Mouse (Mus musculus) 3T3-L1 (cell line): Measurements from ENCODE around the gene Ttyh2.

ENCODE experiments used
- DNase-seq: peaks from one replicate; pipeline ENCODE4 v3.0.0-alpha.2; 2015; ENCODE audit warnings: low read depth, low spot score

Gene Ttyh2

GRCm38 (mm10) chr11:114706358-114706757 is 31.1 kb downstream of the Ttyh2 start:
- DNase-seq: no peak

DNA sequence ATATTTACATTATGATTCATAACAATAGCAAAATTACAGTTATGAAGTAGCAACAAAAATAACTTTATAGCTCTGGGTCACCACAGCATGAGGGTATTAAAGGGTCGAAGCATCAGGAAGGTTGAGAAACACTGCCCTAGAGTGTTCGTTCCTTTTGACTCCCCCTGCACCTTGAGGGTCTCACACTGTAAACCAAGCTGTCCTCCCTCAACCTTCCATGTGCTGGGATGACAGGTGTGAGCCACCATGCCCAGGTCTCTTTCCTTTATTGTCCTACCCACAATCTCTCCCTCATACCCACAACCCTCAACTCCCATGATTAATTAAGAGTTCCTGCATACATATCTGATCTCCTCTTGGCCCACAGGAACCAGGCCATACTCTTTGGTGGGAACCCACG is 36.2 kb downstream of the Ttyh2 start:
- no peak for DNase-seq

DNA sequence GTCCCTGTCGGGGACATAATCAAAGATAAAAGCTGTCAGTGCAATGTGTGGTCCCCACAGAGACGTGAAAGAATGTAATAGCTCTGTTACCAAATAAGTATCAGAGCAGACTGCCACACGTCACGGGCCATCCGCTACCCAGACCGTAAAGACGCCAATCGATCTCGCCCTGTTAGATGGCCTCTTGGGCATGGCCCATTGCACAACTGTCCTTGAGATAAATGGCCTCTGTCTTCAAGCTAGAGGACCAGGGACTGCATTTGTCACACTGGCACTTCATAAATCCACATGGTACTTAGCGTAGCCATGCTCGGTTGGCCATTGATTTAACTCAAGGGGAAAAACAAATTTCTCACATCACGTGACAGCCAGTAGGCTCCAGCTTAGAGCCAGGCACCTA is 36.6 kb downstream of the Ttyh2 start:
- DNase-seq: no peak

GRCm38 (mm10) chr11:114714526-114714925 is 39.3 kb downstream of the Ttyh2 start:
- no peak for DNase-seq

GRCm38 (mm10) chr11:114715531-114715930 is 40.3 kb downstream of the Ttyh2 start:
- no peak for DNase-seq

- no peak for DNase-seq
Measured at GRCm38 (mm10) chr11:114720535-114720934, 45.3 kb downstream of the Ttyh2 start.

DNA sequence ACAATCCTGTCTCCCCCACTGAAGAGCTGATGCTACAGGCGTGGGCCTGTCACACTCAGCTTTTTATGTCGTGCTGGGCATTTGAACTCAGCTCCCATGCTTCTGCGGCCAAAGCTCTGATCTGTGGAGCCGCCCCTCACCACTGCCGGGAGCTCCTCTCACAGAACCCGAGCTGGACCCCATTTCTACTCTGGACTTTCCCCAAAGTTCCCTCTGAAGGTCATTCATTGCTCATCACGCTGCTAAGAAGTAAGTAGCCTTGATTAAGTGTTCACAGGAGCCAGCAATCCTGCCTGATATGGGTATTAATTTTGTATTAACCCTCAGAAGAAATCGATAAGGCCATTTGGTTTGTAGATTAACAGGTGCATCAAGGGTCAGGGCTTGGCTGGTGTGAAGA is 47.2 kb downstream of the Ttyh2 start:
- peak; percentile 3 for DNase-seq

- peak; percentile 87 for DNase-seq
Measured at GRCm38 (mm10) chr11:114723030-114723429, 47.8 kb downstream of the Ttyh2 start.

DNA sequence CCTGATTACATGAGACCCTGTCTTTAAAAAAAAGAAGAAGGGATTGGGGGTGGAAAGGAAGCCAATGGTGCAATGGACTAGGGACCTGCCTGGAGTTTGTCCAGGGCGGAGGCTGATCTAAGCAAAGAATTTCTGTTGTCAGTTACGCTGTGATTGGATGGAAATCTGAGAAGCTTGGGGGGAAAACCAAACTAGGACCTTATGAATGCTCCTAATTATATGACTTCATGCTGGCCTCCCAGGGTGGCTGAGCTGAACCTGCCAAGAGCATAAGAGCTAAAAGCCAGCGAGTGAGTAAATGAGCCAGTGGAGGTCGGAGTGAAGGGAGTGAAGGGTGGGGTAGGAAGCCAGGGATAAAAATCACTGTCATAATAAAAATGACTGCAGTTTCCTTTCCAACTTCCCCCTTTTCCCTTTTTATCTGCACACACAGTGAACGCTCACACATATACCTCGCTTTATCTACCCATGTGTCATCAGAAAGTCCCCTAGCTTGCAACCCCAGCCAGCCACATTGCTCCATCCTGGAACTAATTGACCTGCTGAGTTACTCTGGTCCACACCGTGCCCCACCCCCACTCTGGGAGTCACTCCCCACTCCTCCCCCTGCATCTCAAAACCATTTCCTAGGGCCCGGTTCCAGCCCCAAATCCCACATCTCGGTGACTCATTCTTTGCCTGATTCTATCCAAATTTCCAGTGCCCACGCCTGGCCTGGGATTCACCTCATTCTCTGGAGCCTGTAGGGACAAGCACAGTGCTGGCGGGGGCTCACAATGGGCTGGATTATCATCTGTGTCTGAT is 49.8 kb downstream of the Ttyh2 start:
- DNase-seq: peak; percentile 97

DNA sequence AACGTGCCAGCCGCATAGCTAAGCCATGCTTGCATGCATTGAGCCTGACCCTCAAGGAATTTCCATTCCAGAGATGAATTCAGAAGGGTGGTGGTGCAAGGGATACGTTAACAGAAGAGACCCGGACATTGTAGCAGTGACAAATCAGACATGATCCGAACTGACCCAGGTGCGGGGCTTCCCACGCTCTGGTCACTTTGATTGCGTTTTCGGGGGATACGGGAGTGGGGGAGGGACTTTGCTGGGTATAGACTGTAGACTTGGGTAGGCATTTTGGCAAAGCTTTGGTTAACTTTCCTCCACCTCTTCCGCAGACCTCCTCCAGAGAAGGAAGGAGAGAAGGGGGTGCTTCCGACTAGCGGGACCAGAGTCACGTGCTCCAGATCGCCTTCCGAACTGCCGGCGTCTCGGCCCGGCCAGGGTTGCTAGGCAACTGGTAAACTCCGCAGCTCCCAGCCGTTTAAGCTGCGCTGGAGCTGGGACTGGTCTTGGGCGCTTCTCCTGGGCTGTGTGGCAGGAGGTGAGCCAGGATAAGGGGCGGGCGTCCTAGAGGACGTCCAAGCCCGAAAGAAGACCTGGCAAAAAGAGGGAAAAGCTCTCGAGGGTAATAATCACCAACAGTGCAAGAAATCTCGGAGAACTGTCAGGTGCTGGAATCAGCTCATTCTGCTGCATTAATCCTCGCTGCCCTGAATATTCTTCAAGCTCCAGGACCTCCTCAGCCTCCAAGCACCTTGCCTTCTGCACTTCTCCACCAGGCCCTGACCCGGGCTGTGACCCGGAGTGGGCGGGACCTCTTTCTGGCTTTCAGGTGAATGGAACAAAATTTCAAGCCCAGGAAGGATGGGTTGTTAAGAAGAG is 52.0 kb downstream of the Ttyh2 start, which contains the start of gene Dnaic2:
Dnaic2 (plus strand) TSS at position 444 of the 861 bp plus-strand sequence.
- no peak for DNase-seq

DNA sequence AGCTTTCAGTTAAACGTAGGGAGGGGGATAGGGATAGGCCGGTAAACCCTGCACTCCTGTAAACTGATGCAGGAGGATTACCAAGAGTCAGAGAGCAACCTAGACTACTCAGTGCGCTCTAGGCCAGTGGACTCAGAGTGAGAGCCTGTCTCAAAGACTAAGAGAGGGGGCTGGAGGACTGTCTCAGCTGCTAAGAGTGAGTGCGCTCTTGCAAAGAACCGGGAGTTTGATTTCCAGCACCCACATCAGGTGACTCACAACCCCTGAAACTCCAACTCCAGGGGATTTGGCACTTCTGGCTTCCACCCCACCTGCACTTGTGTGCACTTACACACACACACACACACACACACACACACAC is 52.6 kb downstream of the Ttyh2 start:
- no peak for DNase-seq

- DNase-seq: no peak
Measured at GRCm38 (mm10) chr11:114728333-114728732, 53.1 kb downstream of the Ttyh2 start.

DNA sequence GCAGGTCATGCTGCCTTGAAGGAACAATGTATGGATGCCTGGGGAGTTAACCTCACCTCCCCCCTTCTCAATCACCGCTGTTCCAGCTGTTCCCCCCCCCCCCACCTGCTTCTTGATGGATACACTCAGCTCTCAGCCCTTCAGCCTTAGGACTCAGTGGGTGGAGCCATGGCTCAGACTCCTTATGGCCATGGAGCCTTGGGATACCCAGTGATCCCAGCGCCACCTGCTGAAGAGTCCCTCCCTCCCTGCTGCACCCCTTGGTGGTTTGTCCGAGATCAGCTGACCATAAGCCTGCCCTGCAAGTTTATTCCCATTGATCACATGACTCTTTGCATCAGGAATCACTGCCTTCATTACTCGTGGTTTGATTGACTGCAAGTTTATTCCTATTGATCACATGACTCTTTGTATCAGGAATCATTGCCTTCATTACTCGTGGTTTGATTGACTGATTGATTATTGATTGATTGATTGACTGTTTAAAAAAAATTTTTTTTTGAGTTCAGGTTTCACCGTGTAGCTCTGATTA is 54.7 kb downstream of the Ttyh2 start:
- DNase-seq: no peak

DNA sequence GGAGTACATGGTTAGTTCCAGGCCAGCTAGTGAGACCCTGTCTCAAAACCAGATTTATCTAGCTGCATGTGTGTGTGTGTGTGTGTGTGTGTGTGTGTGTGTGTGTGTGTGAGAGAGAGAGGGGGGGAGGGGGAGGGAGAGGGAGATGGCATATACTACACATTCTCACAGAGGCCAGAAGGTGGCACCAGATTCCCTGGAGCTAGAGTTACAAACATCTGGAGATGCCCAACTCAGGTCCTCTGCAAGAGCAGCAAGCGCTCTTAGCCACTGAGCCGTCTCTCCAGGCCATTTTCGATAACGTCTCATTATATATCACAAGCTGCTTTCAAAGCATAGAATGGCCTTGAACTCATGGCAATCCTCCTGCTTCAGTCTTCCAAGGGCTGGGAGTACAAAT is 56.5 kb downstream of the Ttyh2 start:
- DNase-seq: peak; percentile 62

- DNase-seq: no peak
Measured at GRCm38 (mm10) chr11:114732890-114733289, 57.7 kb downstream of the Ttyh2 start.

DNA sequence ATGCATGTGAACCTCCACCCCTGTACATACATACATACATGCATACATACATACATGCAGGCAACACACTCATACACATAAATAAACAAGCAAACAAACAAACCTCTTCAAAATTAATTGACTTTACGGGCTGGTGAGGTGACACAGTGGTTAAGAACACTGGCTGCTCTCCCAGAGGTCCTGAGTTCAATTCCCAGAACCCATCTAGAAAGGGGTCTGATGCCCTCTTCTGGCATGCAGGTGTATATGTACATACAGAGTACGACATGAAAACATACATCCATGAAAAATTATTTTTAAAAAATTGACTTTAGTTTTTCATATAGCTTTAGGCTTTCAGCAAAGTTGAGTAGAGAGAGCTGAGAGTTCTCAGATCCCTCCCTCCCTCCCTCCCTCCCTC is 60.9 kb downstream of the Ttyh2 start:
- peak; percentile 61 for DNase-seq

- DNase-seq: peak; percentile 89
Measured at GRCm38 (mm10) chr11:114736913-114737624, 61.8 kb downstream of the Ttyh2 start.

GRCm38 (mm10) chr11:114740598-114740997 is 65.4 kb downstream of the Ttyh2 start:
- no peak for DNase-seq

GRCm38 (mm10) chr11:114741451-114741850 is 66.2 kb downstream of the Ttyh2 start:
- DNase-seq: no peak

DNA sequence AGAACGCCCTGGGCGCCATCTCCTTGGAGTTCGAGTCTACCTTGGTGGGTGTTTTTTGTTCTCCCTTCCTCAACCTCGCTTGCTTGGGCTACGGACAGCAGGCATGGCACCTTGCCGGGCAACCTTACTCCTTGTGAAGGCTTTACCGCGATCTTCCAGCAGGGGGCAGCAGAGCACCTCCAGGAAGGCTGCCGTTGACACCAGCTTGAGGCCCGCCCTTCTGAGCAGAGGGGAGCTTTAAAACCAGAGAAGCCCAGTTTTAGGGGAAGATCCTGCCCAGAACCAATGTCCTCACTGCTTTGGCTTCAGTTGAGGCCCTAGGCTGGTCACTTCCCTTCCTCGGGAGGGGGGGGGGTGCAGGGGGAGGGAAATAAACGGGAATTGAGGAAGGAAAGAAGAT is 69.9 kb downstream of the Ttyh2 start:
- peak; percentile 93 for DNase-seq

- DNase-seq: no peak
Measured at GRCm38 (mm10) chr11:114747564-114748138, 72.4 kb downstream of the Ttyh2 start.
